Mouse (Mus musculus) midbrain, embryonic 14.5 days (tissue): ENCODE data around the gene Gm28047. TPM values are rescaled to one million over a fixed set of nuclear protein-coding genes. Genes with fewer than 3 reads are reported as not detected.
"Not testable (repeated sequence)": the region's sequence is repeated elsewhere in the genome, so short reads cannot be mapped to it uniquely, and the experiment has no call there.

Experiments
- ATAC-seq: fragments of 200-750 bp; cut with Nextera tagmentation; 2 replicates; pipeline ENCODE4 v1.8.0; 2017; ENCODE audit warnings: moderate number of reproducible peaks, moderate library complexity; ENCODE audit not compliant: low FRiP score, low TSS enrichment
- DNase-seq: peaks from one replicate; pipeline ENCODE4 v3.0.0-alpha.2; 2015
- H3K27ac ChIP-seq: fragments of 300-500 bp; sonication (generic); replicated peaks from 2 replicates; pipeline ENCODE4 v1.5.1; 2014; ENCODE audit warnings: mild to moderate bottlenecking, low read depth, low read length, moderate library complexity
- H3K27me3 ChIP-seq: fragments of 300-500 bp; sonication (generic); 2 replicates; pipeline ENCODE4 v1.6.1; 2014; ENCODE audit warnings: low read length, control low read depth, mixed read lengths; ENCODE audit not compliant: control insufficient read depth, insufficient read depth
- H3K36me3 ChIP-seq: fragments of 300-500 bp; sonication (generic); 2 replicates; pipeline ENCODE4 v1.6.1; 2014; ENCODE audit warnings: low read length, control low read depth; ENCODE audit not compliant: control insufficient read depth, insufficient read depth
- H3K4me1 ChIP-seq: fragments of 300-500 bp; sonication (generic); 2 replicates; pipeline ENCODE4 v1.6.1; 2014; ENCODE audit warnings: mild to moderate bottlenecking, antibody characterized with exemption, low read length, control low read depth; ENCODE audit not compliant: control insufficient read depth, insufficient read depth
- H3K4me2 ChIP-seq: fragments of 300-500 bp; sonication (generic); 2 replicates; pipeline ENCODE4 v1.6.1; 2014; ENCODE audit warnings: mild to moderate bottlenecking, low read length, moderate library complexity
- H3K4me3 ChIP-seq: fragments of 300-500 bp; sonication (generic); replicated peaks from 2 replicates; pipeline ENCODE4 v1.5.1; 2014; ENCODE audit warnings: low read depth, low read length
- H3K9ac ChIP-seq: fragments of 300-500 bp; sonication (generic); replicated peaks from 2 replicates; pipeline ENCODE4 v1.6.1; 2014; ENCODE audit warnings: mild to moderate bottlenecking, low read length, moderate library complexity
- H3K9me3 ChIP-seq: fragments of 300-500 bp; sonication (generic); 2 replicates; pipeline ENCODE4 v1.6.1; 2016; ENCODE audit warnings: low read length, control low read depth, mixed read lengths; ENCODE audit not compliant: control insufficient read depth
- WGBS: fragments of 180-500 bp; shearing (Covaris S2); extraction: QIAGEN DNeasy Blood & Tissue Kit; methylation state at CpG from one replicate; pipeline ENCODE4 v1.1.7; 2014; 5-methylcytosine and 5-hydroxymethylcytosine counted together
- polyA plus RNA-seq: library from polyadenylated mRNA; unstranded; fragments of >200 nt; fragmentation: Nextera tagmentation; extraction: Ambion mirVana; gene quantifications from 2 replicates; pipeline ENCODE4 v1.2.1, GENCODE M21; 2014

The Gm28047 gene
- polyA plus RNA-seq, 1 experiment from 2014 or later: not detected

GRCm38 (mm10) chr15:102608586-102608985, 16.3 kb downstream of the Gm28047 start:
- not testable (repeated sequence) for H3K9ac ChIP-seq, H3K27ac ChIP-seq, H3K36me3 ChIP-seq, H3K27me3 ChIP-seq, ATAC-seq, DNase-seq, H3K9me3 ChIP-seq, H3K4me1 ChIP-seq, H3K4me2 ChIP-seq, H3K4me3 ChIP-seq
- WGBS: 74% methylated on average over 1 of the region's 1 CpGs

- 0 out of 2 replicates have a peak overlapping the region, but pooled peaks have one; percentile 29 for H3K9ac ChIP-seq
- no peaks in the 10 kb centered on the region for H3K27me3 ChIP-seq
- no peaks in the 10 kb centered on the region for H3K9me3 ChIP-seq
- no peak overlapping the region for H3K27ac ChIP-seq
- ATAC-seq (no peak), DNase-seq (peak; percentile 42)
- H3K36me3 ChIP-seq: no peaks in the 10 kb centered on the region
- no peak overlapping the region for H3K4me3 ChIP-seq
- H3K4me1 ChIP-seq: peaks cover 9% of the 10 kb centered on the region; the same call in 1 of the 2 replicates
- WGBS: 42% methylated on average over 8 of the region's 8 CpGs
- peak overlapping the region; percentile 26 for H3K4me2 ChIP-seq
These were observed 30.7 kb downstream of the Gm28047 start for GRCm38 (mm10) chr15:102593996-102594656.

GRCm38 (mm10) chr15:102592674-102593073, 32.2 kb downstream of the Gm28047 start:
- Histone ChIP-seq H3K27me3 (no peaks in the 10 kb centered on the region), H3K4me3 (no peak overlapping the region), H3K27ac (no peak overlapping the region), H3K36me3 (no peaks in the 10 kb centered on the region), H3K9ac (no peak overlapping the region), H3K4me2 (no peak overlapping the region), H3K4me1 (peaks cover 9% of the 10 kb centered on the region; the same call in 1 of the 2 replicates), H3K9me3 (no peaks in the 10 kb centered on the region)
- DNase-seq (peak; percentile 50), ATAC-seq (no peak)
- WGBS: 36% methylated on average over 1 of the region's 1 CpGs

- H3K4me3 ChIP-seq: no peak overlapping the region
- DNase-seq: no peak
- WGBS: 96% methylated on average over 1 of the region's 1 CpGs
- H3K27ac ChIP-seq: no peak overlapping the region
- H3K4me1 ChIP-seq: peaks cover 12% of the 10 kb centered on the region
- no peak for ATAC-seq
- no peak overlapping the region for H3K4me2 ChIP-seq
- H3K36me3 ChIP-seq: no peaks in the 10 kb centered on the region
- no peak overlapping the region for H3K9ac ChIP-seq
- H3K9me3 ChIP-seq: no peaks in the 10 kb centered on the region
- H3K27me3 ChIP-seq: no peaks in the 10 kb centered on the region
These were observed 34.3 kb downstream of the Gm28047 start for GRCm38 (mm10) chr15:102590567-102590966.

- no peak overlapping the region for H3K4me3 ChIP-seq
- WGBS: 95% methylated on average over 8 of the region's 8 CpGs
- H3K9ac ChIP-seq: no peak overlapping the region
- H3K4me2 ChIP-seq: no peak overlapping the region
- no peaks in the 10 kb centered on the region for H3K9me3 ChIP-seq
- peaks cover 17% of the 10 kb centered on the region for H3K4me1 ChIP-seq
- DNase-seq (no peak), ATAC-seq (no peak)
- no peaks in the 10 kb centered on the region for H3K36me3 ChIP-seq
- H3K27me3 ChIP-seq: no peaks in the 10 kb centered on the region
- no peak overlapping the region for H3K27ac ChIP-seq
These were observed 35.0 kb downstream of the Gm28047 start for GRCm38 (mm10) chr15:102589826-102590225.

- H3K9ac ChIP-seq: no peak overlapping the region; the same call in 1 of the 2 replicates
These were observed 39.4 kb downstream of the Gm28047 start for GRCm38 (mm10) chr15:102585501-102585900.

GRCm38 (mm10) chr15:102583708-102584383, 41.0 kb downstream of the Gm28047 start:
- WGBS: 15% methylated on average over 8 of the region's 8 CpGs
- Histone ChIP-seq H3K4me3 (no peak overlapping the region), H3K4me1 (peaks cover 17% of the 10 kb centered on the region), H3K9me3 (no peaks in the 10 kb centered on the region), H3K4me2 (peak overlapping the region; percentile 33), H3K27ac (peak overlapping the region; percentile 83), H3K36me3 (no peaks in the 10 kb centered on the region), H3K9ac (no peak overlapping the region; the same call in 1 of the 2 replicates), H3K27me3 (no peaks in the 10 kb centered on the region)
- ATAC-seq: no peak; the same call in 1 of the 2 replicates
- DNase-seq: peak; percentile 76

More at GRCm38 (mm10) chr15:102585501-102585900, 39.4 kb downstream of the Gm28047 start:
- H3K4me1 ChIP-seq: peaks cover 17% of the 10 kb centered on the region
- ATAC-seq (no peak), DNase-seq (peak; percentile 24)
- no peaks in the 10 kb centered on the region for H3K27me3 ChIP-seq
- 39% methylated on average over 5 of the region's 5 CpGs for WGBS
- no peaks in the 10 kb centered on the region for H3K36me3 ChIP-seq
- no peak overlapping the region for H3K4me2 ChIP-seq
- no peak overlapping the region for H3K4me3 ChIP-seq
- H3K27ac ChIP-seq: peak overlapping the region; percentile 43
- no peaks in the 10 kb centered on the region for H3K9me3 ChIP-seq

- Histone ChIP-seq H3K9me3 (no peaks in the 10 kb centered on the region), H3K36me3 (no peaks in the 10 kb centered on the region), H3K4me3 (no peak overlapping the region), H3K27me3 (no peaks in the 10 kb centered on the region), H3K4me1 (peaks cover 17% of the 10 kb centered on the region), H3K9ac (no peak overlapping the region), H3K27ac (no peak overlapping the region), H3K4me2 (no peak overlapping the region)
- WGBS: 88% methylated on average over 1 of the region's 1 CpGs
- no peak for DNase-seq
- no peak for ATAC-seq
These were observed 43.7 kb downstream of the Gm28047 start for GRCm38 (mm10) chr15:102581205-102581604.
